Mouse (Mus musculus) embryonic fibroblast, embryonic 13.5 days (primary cell): Measurements from ENCODE around the gene Ptprn2. TPM values are rescaled to one million over a fixed set of nuclear protein-coding genes. Genes with fewer than 3 reads are reported as not detected.

ENCODE experiments used
- H3K27ac ChIP-seq: 2 replicates; pipeline ENCODE4 v1.5.1; 2012; ENCODE audit warnings: low read length, control low read depth, inconsistent platforms; ENCODE audit not compliant: insufficient read depth
- H3K4me1 ChIP-seq: 2 replicates; pipeline ENCODE4 v1.6.1; 2011; ENCODE audit warnings: low read length; ENCODE audit not compliant: control insufficient read depth, insufficient read depth
- H3K4me3 ChIP-seq: 2 replicates; pipeline ENCODE4 v1.5.1; 2011; ENCODE audit warnings: mild to moderate bottlenecking, control low read depth, low read length; ENCODE audit not compliant: insufficient read depth
- CTCF ChIP-seq: IDR thresholded peaks from 2 replicates; pipeline ENCODE4 v1.5.1; 2011; ENCODE audit warnings: mild to moderate bottlenecking, control low read depth, low read length, moderate library complexity, borderline replicate concordance; ENCODE audit not compliant: insufficient read depth
- POLR2A ChIP-seq: IDR thresholded peaks from 2 replicates; pipeline ENCODE4 v1.6.1; 2011; ENCODE audit warnings: low read depth, mild to moderate bottlenecking, control low read depth, low read length, moderate library complexity
- polyA plus RNA-seq: library from polyadenylated mRNA; stranded (reverse); fragments of >200 nt; gene quantifications from 2 replicates; pipeline ENCODE4 v1.2.4, GENCODE M21; 2011; ENCODE audit warnings: low read depth; ENCODE audit not compliant: missing spikeins, insufficient read length

Ptprn2 gene
- polyA plus RNA-seq, 1 experiment, result 0.26 TPM

GRCm38 (mm10) chr12:116587548-116587947 is 102.0 kb downstream of the Ptprn2 start:
- TF ChIP-seq CTCF, result no peak
- no peak for TF ChIP-seq POLR2A
- Histone ChIP-seq H3K4me3 (no peak overlapping the region), H3K27ac (no peak overlapping the region), H3K4me1 (no peaks in the 10 kb centered on the region; the same call in 1 of the 2 replicates)

GRCm38 (mm10) chr12:116590076-116590475 is 104.6 kb downstream of the Ptprn2 start:
- no peak overlapping the region for H3K4me3 ChIP-seq
- TF ChIP-seq POLR2A, result no peak
- no peak for TF ChIP-seq CTCF
- H3K27ac ChIP-seq, result no peak overlapping the region
- no peaks in the 10 kb centered on the region; the same call in 1 of the 2 replicates for H3K4me1 ChIP-seq

GRCm38 (mm10) chr12:116594457-116594856 is 108.9 kb downstream of the Ptprn2 start:
- H3K4me1 ChIP-seq, result no peaks in the 10 kb centered on the region
- H3K4me3 ChIP-seq, result no peak overlapping the region
- TF ChIP-seq CTCF, result no peak
- no peak for TF ChIP-seq POLR2A
- no peak overlapping the region for H3K27ac ChIP-seq

- Histone ChIP-seq H3K4me1 (no peaks in the 10 kb centered on the region), H3K27ac (no peak overlapping the region), H3K4me3 (no peak overlapping the region)
- TF ChIP-seq CTCF (no peak), POLR2A (no peak)
These were observed 109.5 kb downstream of the Ptprn2 start for GRCm38 (mm10) chr12:116594866-116595610.

- Histone ChIP-seq H3K27ac (no peak overlapping the region), H3K4me3 (no peak overlapping the region), H3K4me1 (no peaks in the 10 kb centered on the region)
- no peak for TF ChIP-seq CTCF
- no peak for TF ChIP-seq POLR2A
These were observed 110.2 kb downstream of the Ptprn2 start for GRCm38 (mm10) chr12:116595727-116596126.

GRCm38 (mm10) chr12:116596993-116597392 is 111.5 kb downstream of the Ptprn2 start:
- TF ChIP-seq CTCF, result no peak
- no peak for TF ChIP-seq POLR2A
- H3K27ac ChIP-seq, result no peak overlapping the region
- no peaks in the 10 kb centered on the region for H3K4me1 ChIP-seq
- H3K4me3 ChIP-seq, result no peak overlapping the region

- Histone ChIP-seq H3K4me1 (no peaks in the 10 kb centered on the region), H3K4me3 (no peak overlapping the region), H3K27ac (no peak overlapping the region)
- TF ChIP-seq CTCF (no peak), POLR2A (no peak)
These were observed 112.2 kb downstream of the Ptprn2 start for GRCm38 (mm10) chr12:116597670-116598069.

GRCm38 (mm10) chr12:116598123-116599005 is 112.8 kb downstream of the Ptprn2 start:
- TF ChIP-seq CTCF (no peak), POLR2A (no peak)
- Histone ChIP-seq H3K27ac (no peak overlapping the region), H3K4me1 (no peaks in the 10 kb centered on the region), H3K4me3 (no peak overlapping the region)

GRCm38 (mm10) chr12:116599537-116599936 is 114.0 kb downstream of the Ptprn2 start:
- no peak overlapping the region for H3K4me3 ChIP-seq
- no peak for TF ChIP-seq POLR2A
- no peak for TF ChIP-seq CTCF
- no peak overlapping the region for H3K27ac ChIP-seq
- no peaks in the 10 kb centered on the region for H3K4me1 ChIP-seq

- no peak overlapping the region for H3K4me3 ChIP-seq
- TF ChIP-seq POLR2A (no peak), CTCF (no peak)
- H3K27ac ChIP-seq, result no peak overlapping the region
- H3K4me1 ChIP-seq, result no peaks in the 10 kb centered on the region
These were observed 114.5 kb downstream of the Ptprn2 start for GRCm38 (mm10) chr12:116600054-116600453.
